Mouse (Mus musculus) spleen, postnatal 36 days (tissue): ENCODE measurements around the gene Rspo4.

Experiments
- DNase-seq, 2 experiments: peaks; one replicate each; pipeline ENCODE4 v3.0.0; 2022; ENCODE audit warnings: low spot score in 2 of 2, mixed read lengths in 1 of 2

The Rspo4 gene

DNA sequence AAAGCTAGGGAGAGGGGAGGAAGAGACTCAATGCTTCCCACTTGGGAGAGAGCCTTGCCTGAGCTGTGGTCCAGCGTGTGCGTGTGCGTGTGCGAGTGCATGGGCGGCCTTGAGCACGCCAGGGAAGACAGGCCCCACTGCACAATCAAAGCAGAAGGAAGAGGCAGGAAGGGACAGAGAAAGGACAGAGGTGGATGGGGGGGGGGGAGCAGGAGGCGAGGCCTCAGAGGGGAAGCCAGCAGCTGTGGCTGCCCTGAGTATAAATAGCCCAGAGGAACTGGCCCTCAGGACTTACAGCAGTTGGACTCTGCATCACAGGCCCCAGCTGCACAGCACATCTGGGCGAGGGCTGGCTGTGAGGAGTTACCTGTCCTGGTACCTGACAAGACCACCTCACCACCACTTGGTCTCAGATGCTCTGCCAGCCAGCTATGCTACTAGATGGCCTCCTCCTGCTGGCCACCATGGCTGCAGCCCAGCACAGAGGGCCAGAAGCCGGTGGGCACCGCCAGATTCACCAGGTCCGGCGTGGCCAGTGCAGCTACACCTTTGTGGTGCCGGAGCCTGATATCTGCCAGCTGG, 68.3 kb downstream of the Rspo4 start, which contains the start of gene Angpt4:
TSS of gene Angpt4 (plus strand) at position 292 of the 582 bp plus-strand sequence.
- no peak for DNase-seq

- no peak for DNase-seq
Measured at GRCm38 (mm10) chr2:151911751-151912150, 69.0 kb downstream of the Rspo4 start.

DNA sequence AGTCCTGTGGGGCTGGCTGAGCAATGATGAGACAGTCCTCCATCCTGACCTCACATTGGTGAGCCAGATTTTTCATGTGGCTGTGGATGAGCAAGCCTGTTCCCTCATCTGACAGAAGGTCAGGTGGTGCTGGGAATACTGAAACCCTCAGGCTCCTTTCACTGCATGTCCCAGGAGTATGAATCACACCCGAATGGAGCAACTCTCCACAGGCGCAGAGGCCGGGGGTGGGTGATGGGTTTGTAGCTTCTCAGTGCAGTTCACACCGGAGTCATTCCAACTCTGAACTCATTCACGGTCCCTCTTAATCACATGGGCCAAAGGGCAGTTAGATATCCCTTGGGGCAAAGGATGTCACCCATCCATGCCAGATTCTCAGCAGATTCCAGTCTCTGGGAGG, 71.4 kb downstream of the Rspo4 start:
- DNase-seq: no peak

GRCm38 (mm10) chr2:151915111-151915510, 72.4 kb downstream of the Rspo4 start:
- no peak for DNase-seq

DNA sequence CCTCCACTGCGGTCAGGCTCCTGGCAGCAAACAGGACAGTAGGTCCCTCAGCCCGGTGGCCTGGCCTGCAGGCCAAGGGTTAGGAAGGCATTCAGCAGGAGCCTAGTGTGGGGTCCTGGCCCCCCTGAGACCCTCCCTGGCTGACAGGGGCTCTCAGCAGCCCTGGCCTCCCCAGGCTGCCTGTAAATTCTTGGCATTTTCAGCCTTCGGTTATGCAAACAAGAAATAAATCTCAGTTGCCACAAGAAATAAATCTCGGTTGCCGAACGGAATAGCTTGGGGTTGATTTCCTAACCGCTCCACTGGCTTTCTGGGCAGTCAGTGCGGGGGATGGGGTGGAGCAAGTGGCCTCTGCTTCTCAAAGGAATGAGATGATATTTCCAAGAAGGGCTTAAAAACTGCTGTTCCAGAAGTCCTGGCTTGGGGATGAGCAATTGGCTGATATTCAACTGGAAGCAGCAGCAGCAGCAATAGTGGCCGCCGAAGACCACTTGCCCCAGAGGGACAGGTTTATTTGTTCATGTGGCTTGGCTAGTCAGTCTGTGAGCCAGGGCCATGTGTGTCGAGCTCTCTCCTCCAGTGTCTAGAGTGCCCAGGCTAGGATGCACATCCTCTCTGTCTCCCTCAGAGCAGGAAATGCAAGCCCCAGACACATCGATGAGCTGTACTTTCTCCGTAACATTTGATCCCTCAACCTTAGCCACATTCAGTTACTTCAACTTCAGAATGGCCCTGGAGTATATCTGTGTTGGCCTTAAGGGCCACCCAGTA, 73.5 kb downstream of the Rspo4 start:
- DNase-seq: no peak

DNA sequence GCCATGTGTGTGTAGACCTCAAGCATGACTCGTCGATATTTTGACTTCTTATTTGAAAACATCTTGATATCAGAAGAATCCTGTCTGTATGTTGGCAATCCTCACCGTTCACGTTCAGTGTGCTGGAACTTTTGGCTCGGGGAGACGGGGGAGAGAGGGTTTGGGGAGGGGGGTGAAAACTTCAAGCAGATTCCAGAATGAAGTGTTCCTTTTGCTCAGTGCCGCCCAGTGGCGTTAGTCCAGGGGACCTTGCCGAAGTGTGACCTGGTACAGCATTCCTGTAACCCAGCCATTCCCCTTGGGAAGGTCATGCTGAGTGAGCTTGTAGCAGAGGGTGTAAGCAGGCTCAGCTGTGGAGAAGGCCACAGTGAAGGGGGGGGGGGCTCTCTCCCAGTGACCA, 76.4 kb downstream of the Rspo4 start:
- DNase-seq: no peak

GRCm38 (mm10) chr2:151921068-151921467, 78.3 kb downstream of the Rspo4 start:
- no peak for DNase-seq

- no peak for DNase-seq
Measured at GRCm38 (mm10) chr2:151921596-151921995, 78.9 kb downstream of the Rspo4 start.
